Mouse (Mus musculus): ENCODE results near the gene Olfr1270. TPM values are rescaled to one million over a fixed set of nuclear protein-coding genes. Genes with fewer than 3 reads are reported as not detected.
"Not testable (repeated sequence)": the region's sequence is repeated elsewhere in the genome, so short reads cannot be mapped to it uniquely, and the experiment has no call there.

The Olfr1270 gene
- not detected in 2 replicates for polyA plus RNA-seq (2014; fragmentation: Nextera tagmentation; extraction: Ambion mirVana)

DNA sequence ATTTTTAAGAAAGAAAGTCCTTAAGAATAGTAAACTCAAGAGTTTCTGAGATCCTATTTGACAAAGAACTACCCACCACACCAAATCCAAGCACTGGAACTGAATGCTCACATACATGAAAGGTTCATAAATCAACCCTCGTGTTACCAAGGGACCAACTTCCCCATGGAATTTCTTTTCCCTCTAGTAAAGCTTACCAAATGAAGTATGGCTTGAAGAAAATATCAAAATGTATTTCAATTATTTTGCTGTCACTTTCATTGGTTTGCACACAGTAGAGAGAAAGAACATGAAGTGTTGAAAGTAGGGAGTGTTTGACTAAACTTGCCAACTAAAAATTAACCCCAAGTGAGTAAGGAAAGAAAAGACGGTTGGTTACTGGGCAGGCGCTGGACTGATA, at the start of gene Olfr1270:
TSS of gene Olfr1270 (minus strand) at position 101 of the 400 bp plus-strand sequence.
- Histone ChIP-seq H3K4me1 (ENCODE audit: control insufficient read depth, insufficient read depth, low read length) (no peaks in the 10 kb centered on the region), H3K9ac (ENCODE audit: low read depth, low read length) (no peak within 1 kb of the TSS), H3K4me2 (replicated peaks; ENCODE audit: low read depth, low read length) (no peak within 1 kb of the TSS), H3K27ac (ENCODE audit: low read depth, low read length) (no peak within 1 kb of the TSS), H3K9me3 (ENCODE audit: control insufficient read depth, low read length) (no peaks in the 10 kb centered on the region), H3K27me3 (ENCODE audit: control insufficient read depth, insufficient read depth, low read length) (no peaks in the 10 kb centered on the region), H3K4me3 (ENCODE audit: low read length) (no peak within 1 kb of the TSS), H3K36me3 (ENCODE audit: control insufficient read depth, insufficient read depth, low read length) (no peaks in the 10 kb centered on the region)
- no peak for ATAC-seq (ENCODE audit: low FRiP score, low TSS enrichment)
- 77% methylated on average over 3 of the region's 3 CpGs for WGBS

DNA sequence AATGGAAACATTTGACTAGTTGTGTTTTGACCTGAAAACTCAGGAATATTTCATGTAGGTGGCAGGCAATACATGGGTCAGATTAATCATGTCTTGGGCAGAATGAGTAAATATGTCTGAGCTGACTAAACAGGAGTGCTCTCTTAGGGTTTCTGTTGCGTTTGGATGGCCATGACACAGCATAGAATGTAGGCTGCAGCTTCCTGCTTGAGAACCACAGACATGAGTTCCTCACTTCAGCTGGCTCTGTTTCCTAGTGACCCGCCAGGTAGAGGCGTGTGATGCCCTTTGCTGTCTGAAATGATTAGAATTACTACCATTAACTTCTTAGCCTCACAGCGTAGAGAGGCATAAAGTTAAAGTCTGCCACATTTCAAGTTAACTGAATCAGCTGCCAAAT, 46.7 kb upstream of the Olfr1270 start:
- H3K36me3 ChIP-seq (ENCODE audit: control insufficient read depth, insufficient read depth, low read length); H3K27me3 ChIP-seq (ENCODE audit: control insufficient read depth, insufficient read depth, low read length); H3K27ac ChIP-seq (ENCODE audit: low read depth, low read length); H3K4me1 ChIP-seq (ENCODE audit: control insufficient read depth, insufficient read depth, low read length); H3K9ac ChIP-seq (ENCODE audit: low read depth, low read length); H3K4me3 ChIP-seq (ENCODE audit: low read length); ATAC-seq (ENCODE audit: low FRiP score, low TSS enrichment); H3K4me2 ChIP-seq (replicated peaks; ENCODE audit: low read depth, low read length); H3K9me3 ChIP-seq (ENCODE audit: control insufficient read depth, low read length): not testable (repeated sequence)
- no CpG with 5 or more reads among the region's 4 CpGs for WGBS

DNA sequence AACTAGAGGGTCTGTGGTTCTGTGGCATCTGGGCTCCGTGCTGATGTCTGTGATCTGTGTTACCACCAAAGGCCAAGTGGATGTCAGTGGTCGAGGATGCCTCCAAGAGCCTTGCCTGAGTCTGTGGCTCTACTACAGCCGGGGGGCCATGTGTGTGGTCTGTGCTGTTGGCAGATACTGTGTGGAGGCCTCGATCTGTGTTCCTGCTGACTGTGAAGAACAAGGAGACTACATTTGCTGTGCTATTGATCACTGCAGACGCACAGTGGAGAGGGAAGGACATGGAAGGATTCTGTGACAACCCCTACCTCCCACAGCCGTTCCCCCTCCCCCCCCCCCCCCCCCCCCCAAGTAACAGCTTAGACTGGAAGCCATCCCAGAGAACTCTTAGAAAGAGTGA, 42.4 kb upstream of the Olfr1270 start:
- not testable (repeated sequence) for H3K9me3 ChIP-seq (ENCODE audit: control insufficient read depth, low read length); H3K9ac ChIP-seq (ENCODE audit: low read depth, low read length); H3K4me2 ChIP-seq (replicated peaks; ENCODE audit: low read depth, low read length); H3K4me3 ChIP-seq (ENCODE audit: low read length); H3K36me3 ChIP-seq (ENCODE audit: control insufficient read depth, insufficient read depth, low read length); H3K27me3 ChIP-seq (ENCODE audit: control insufficient read depth, insufficient read depth, low read length); ATAC-seq (ENCODE audit: low FRiP score, low TSS enrichment); H3K4me1 ChIP-seq (ENCODE audit: control insufficient read depth, insufficient read depth, low read length); H3K27ac ChIP-seq (ENCODE audit: low read depth, low read length)
- WGBS = no CpG with 5 or more reads among the region's 6 CpGs

DNA sequence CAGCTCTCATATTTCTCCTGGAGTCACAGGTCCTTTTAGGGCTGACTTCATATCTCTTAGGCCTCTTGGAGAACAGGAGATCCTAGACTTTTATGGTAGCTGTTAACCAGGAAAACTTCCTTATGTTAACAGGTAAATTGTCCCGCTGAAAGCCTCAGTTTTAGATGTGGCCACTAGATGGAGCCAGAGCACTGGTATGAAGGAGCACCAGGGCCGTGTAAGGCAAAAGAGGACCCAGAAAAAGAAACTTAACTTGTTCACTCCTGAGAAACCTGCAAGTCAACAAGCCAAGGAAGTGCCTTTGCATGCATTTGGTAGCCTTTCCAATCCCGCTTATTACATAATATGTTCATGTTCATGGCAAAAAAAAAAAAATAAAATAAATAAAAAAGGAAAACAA, 41.9 kb upstream of the Olfr1270 start:
- H3K4me2 ChIP-seq (replicated peaks; ENCODE audit: low read depth, low read length); H3K4me1 ChIP-seq (ENCODE audit: control insufficient read depth, insufficient read depth, low read length); H3K9ac ChIP-seq (ENCODE audit: low read depth, low read length); H3K27ac ChIP-seq (ENCODE audit: low read depth, low read length); H3K36me3 ChIP-seq (ENCODE audit: control insufficient read depth, insufficient read depth, low read length); H3K4me3 ChIP-seq (ENCODE audit: low read length); H3K27me3 ChIP-seq (ENCODE audit: control insufficient read depth, insufficient read depth, low read length); H3K9me3 ChIP-seq (ENCODE audit: control insufficient read depth, low read length): not testable (repeated sequence)
- ATAC-seq (ENCODE audit: low FRiP score, low TSS enrichment) = peak; percentile 39; the same call in 1 of the 2 replicates
- no CpG with 5 or more reads among the region's 3 CpGs for WGBS

DNA sequence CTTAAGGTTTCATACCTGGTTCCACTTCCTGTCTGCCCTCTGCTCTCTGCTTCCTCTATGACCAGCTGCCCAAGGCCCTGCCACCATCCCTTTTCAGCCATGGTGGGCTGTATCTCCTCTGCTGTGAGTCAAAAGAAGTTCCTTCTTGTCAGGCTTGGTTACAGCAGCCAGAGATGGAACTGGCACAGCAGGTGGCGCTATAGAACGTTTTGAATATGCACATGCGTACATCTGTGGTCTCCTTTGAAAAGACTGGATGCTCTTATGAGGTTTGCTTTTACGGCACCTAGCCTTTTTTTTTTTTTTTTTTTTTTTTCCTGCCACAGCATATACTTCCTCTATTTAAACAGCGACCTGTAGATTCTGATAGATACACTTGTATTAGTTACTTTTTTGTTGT, 34.2 kb upstream of the Olfr1270 start:
- ATAC-seq (ENCODE audit: low FRiP score, low TSS enrichment) = not testable (repeated sequence)

DNA sequence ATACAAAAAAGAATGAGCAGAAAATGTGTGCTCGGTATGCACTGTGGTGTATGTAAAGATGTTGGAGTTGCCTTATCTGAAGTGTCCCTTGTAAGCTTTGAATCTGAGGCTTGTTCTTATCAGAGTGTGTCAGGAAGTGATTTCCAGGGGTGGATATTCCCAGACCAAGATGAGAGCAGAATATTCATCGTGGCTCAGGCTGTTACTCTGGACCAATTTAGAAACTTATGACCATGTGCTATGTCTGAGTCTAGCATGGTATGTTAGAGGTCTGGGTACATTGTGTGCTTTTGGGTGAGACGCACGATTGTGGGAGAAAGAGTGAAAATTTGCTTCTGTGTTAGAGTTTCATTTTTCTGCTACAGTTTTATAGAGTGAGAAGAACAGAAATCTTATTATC, 33.2 kb upstream of the Olfr1270 start:
- H3K4me1 ChIP-seq (ENCODE audit: control insufficient read depth, insufficient read depth, low read length); H3K4me2 ChIP-seq (replicated peaks; ENCODE audit: low read depth, low read length); H3K36me3 ChIP-seq (ENCODE audit: control insufficient read depth, insufficient read depth, low read length); H3K27ac ChIP-seq (ENCODE audit: low read depth, low read length); H3K9me3 ChIP-seq (ENCODE audit: control insufficient read depth, low read length); H3K27me3 ChIP-seq (ENCODE audit: control insufficient read depth, insufficient read depth, low read length); H3K4me3 ChIP-seq (ENCODE audit: low read length); ATAC-seq (ENCODE audit: low FRiP score, low TSS enrichment); H3K9ac ChIP-seq (ENCODE audit: low read depth, low read length): not testable (repeated sequence)
- no CpG with 5 or more reads among the region's 4 CpGs for WGBS

More for the DNA sequence above, 34.2 kb upstream of the Olfr1270 start:
- not testable (repeated sequence) for H3K27ac ChIP-seq (ENCODE audit: low read depth, low read length); H3K27me3 ChIP-seq (ENCODE audit: control insufficient read depth, insufficient read depth, low read length); H3K36me3 ChIP-seq (ENCODE audit: control insufficient read depth, insufficient read depth, low read length); H3K4me1 ChIP-seq (ENCODE audit: control insufficient read depth, insufficient read depth, low read length); H3K9me3 ChIP-seq (ENCODE audit: control insufficient read depth, low read length); H3K4me2 ChIP-seq (replicated peaks; ENCODE audit: low read depth, low read length); H3K4me3 ChIP-seq (ENCODE audit: low read length); H3K9ac ChIP-seq (ENCODE audit: low read depth, low read length)
- no CpG with 5 or more reads among the region's 5 CpGs for WGBS

DNA sequence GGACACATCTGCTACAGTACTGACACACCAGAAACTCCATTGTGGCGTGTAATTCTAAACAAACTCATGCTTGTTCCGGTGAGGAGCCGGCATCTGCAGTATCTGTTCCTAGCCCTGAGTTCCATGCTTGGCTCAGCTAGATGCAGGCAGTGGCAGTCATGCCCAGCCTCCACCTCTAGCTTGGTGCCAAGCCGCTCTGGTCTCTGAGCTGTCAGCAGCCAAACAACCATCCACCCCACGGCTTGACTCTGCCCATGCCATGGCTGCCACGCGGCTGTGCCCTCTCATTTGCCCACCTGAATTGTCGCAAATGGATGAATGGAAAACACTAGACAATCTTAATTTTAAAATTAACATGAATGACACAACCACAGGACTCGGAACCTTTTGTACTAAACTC, 1.0 kb upstream of the Olfr1270 start:
- Histone ChIP-seq H3K36me3 (ENCODE audit: control insufficient read depth, insufficient read depth, low read length) (no peaks in the 10 kb centered on the region), H3K9ac (ENCODE audit: low read depth, low read length) (no peak overlapping the region), H3K4me2 (replicated peaks; ENCODE audit: low read depth, low read length) (no peak overlapping the region), H3K27ac (ENCODE audit: low read depth, low read length) (no peak overlapping the region), H3K9me3 (ENCODE audit: control insufficient read depth, low read length) (no peaks in the 10 kb centered on the region), H3K27me3 (ENCODE audit: control insufficient read depth, insufficient read depth, low read length) (no peaks in the 10 kb centered on the region), H3K4me3 (ENCODE audit: low read length) (no peak overlapping the region), H3K4me1 (ENCODE audit: control insufficient read depth, insufficient read depth, low read length) (no peaks in the 10 kb centered on the region)
- 93% methylated on average over 9 of the region's 9 CpGs for WGBS
- no peak for ATAC-seq (ENCODE audit: low FRiP score, low TSS enrichment)

DNA sequence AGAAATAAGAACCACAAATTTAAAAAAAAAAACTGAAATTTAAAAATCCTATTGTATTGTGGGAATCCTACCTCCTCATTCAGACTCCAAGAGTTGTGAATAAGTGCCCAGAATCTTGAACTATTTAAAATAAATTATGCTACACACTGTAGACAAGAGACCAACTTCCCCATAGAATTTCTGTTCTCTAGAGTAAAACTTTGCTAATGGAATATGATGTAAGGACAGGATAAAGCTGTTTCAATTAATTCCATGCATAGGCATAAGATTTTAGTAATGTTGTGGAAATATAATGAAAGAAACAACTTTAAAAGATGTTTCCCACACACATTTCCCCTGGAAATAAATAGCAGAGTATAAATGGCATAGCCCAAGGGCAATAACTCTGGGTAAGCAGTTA, 10.7 kb downstream of the Olfr1270 start, which contains the start of gene Olfr32:
TSS of gene Olfr32 (minus strand) at position 101 of the 400 bp plus-strand sequence.
- no peaks in the 10 kb centered on the region for H3K4me1 ChIP-seq (ENCODE audit: control insufficient read depth, insufficient read depth, low read length)
- H3K9ac ChIP-seq (ENCODE audit: low read depth, low read length) = no peak within 1 kb of the TSS
- no peaks in the 10 kb centered on the region for H3K27me3 ChIP-seq (ENCODE audit: control insufficient read depth, insufficient read depth, low read length)
- no peak for ATAC-seq (ENCODE audit: low FRiP score, low TSS enrichment)
- H3K9me3 ChIP-seq (ENCODE audit: control insufficient read depth, low read length) = no peaks in the 10 kb centered on the region
- no peaks in the 10 kb centered on the region for H3K36me3 ChIP-seq (ENCODE audit: control insufficient read depth, insufficient read depth, low read length)
- H3K27ac ChIP-seq (ENCODE audit: low read depth, low read length) = no peak within 1 kb of the TSS
- no peak within 1 kb of the TSS for H3K4me2 ChIP-seq (replicated peaks; ENCODE audit: low read depth, low read length)
- no peak within 1 kb of the TSS for H3K4me3 ChIP-seq (ENCODE audit: low read length)

DNA sequence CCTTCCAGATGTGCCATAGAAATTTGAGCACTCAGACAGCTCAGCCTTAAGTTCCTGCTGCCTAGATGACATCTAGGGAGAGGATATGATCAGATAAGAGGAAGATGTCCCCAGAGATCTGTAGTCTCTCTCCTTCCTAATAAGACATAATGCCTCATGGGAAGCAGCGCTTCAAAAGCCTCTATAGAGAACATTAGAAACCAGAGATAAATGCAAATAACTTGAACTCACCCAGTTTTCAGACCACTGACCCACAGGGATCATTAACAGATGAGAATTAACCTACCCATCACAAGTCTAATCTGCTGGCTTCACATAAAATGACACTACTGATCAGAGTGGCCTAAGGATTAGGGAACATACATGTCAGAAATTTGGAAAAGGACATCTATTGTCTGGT, 31.6 kb downstream of the Olfr1270 start, which contains the start of gene Olfr1269:
TSS of gene Olfr1269 (minus strand) at position 101 of the 400 bp plus-strand sequence.
- WGBS = 96% methylated on average over 1 of the region's 1 CpGs
- no peak within 1 kb of the TSS for H3K4me3 ChIP-seq (ENCODE audit: low read length)

More for the DNA sequence above, 31.6 kb downstream of the Olfr1270 start, which contains the start of gene Olfr1269:
- no peak within 1 kb of the TSS for H3K27ac ChIP-seq (ENCODE audit: low read depth, low read length)
- no peak for ATAC-seq (ENCODE audit: low FRiP score, low TSS enrichment)
- H3K36me3 ChIP-seq (ENCODE audit: control insufficient read depth, insufficient read depth, low read length) = no peaks in the 10 kb centered on the region
- no peaks in the 10 kb centered on the region for H3K27me3 ChIP-seq (ENCODE audit: control insufficient read depth, insufficient read depth, low read length)
- no peaks in the 10 kb centered on the region for H3K9me3 ChIP-seq (ENCODE audit: control insufficient read depth, low read length)
- H3K4me2 ChIP-seq (replicated peaks; ENCODE audit: low read depth, low read length) = no peak within 1 kb of the TSS
- H3K9ac ChIP-seq (ENCODE audit: low read depth, low read length) = no peak within 1 kb of the TSS
- H3K4me1 ChIP-seq (ENCODE audit: control insufficient read depth, insufficient read depth, low read length) = no peaks in the 10 kb centered on the region
